Mouse (Mus musculus) liver, embryonic 11.5 days (tissue): ENCODE data around the gene Supt20. TPM values are rescaled to one million over a fixed set of nuclear protein-coding genes. Genes with fewer than 3 reads are reported as not detected.

Experiments
- ATAC-seq: fragments of 200-750 bp; cut with Nextera tagmentation; replicated peaks from 2 replicates; pipeline ENCODE4 v1.8.0; 2017; ENCODE audit warnings: moderate number of reproducible peaks, mild to moderate bottlenecking, moderate TSS enrichment, moderate library complexity; ENCODE audit not compliant: low FRiP score
- DNase-seq: peaks from one replicate; pipeline ENCODE4 v3.0.0-alpha.2; 2017; ENCODE audit warnings: low spot score
- H3K27ac ChIP-seq: fragments of 300-500 bp; sonication (generic); 2 replicates; pipeline ENCODE4 v1.5.1; 2014; ENCODE audit warnings: mild to moderate bottlenecking, low read depth, low read length, control low read depth
- H3K27me3 ChIP-seq: fragments of 300-500 bp; sonication (generic); replicated peaks from 2 replicates; pipeline ENCODE4 v1.6.1; 2014; ENCODE audit warnings: low read length, mixed read lengths; ENCODE audit not compliant: control insufficient read depth, insufficient read depth
- H3K36me3 ChIP-seq: fragments of 300-500 bp; sonication (generic); 2 replicates; pipeline ENCODE4 v1.6.1; 2014; ENCODE audit warnings: mild to moderate bottlenecking, low read length, moderate library complexity, mixed read lengths; ENCODE audit not compliant: control insufficient read depth, insufficient read depth
- H3K4me1 ChIP-seq: fragments of 300-500 bp; sonication (generic); replicated peaks from 2 replicates; pipeline ENCODE4 v1.6.1; 2014; ENCODE audit warnings: low read length, mixed read lengths; ENCODE audit not compliant: control insufficient read depth, insufficient read depth
- H3K4me2 ChIP-seq: fragments of 300-500 bp; sonication (generic); 2 replicates; pipeline ENCODE4 v1.6.1; 2014; ENCODE audit warnings: mild to moderate bottlenecking, control low read depth, moderate library complexity
- H3K4me3 ChIP-seq: fragments of 300-500 bp; sonication (generic); 2 replicates; pipeline ENCODE4 v1.5.1; 2014; ENCODE audit warnings: low read depth, low read length, control low read depth
- H3K9ac ChIP-seq: fragments of 300-500 bp; sonication (generic); 2 replicates; pipeline ENCODE4 v1.6.1; 2014; ENCODE audit warnings: low read depth, low read length, control low read depth
- H3K9me3 ChIP-seq: fragments of 300-500 bp; sonication (generic); 2 replicates; pipeline ENCODE4 v1.6.1; 2016; ENCODE audit warnings: low read length, inconsistent platforms, mixed read lengths; ENCODE audit not compliant: control insufficient read depth
- WGBS: fragments of 180-500 bp; shearing (Covaris S2); extraction: QIAGEN DNeasy Blood & Tissue Kit; methylation state at CpG from one replicate; pipeline ENCODE4 v1.1.7; 2014; 5-methylcytosine and 5-hydroxymethylcytosine counted together
- polyA plus RNA-seq: library from polyadenylated mRNA; unstranded; fragments of >200 nt; fragmentation: Nextera tagmentation; extraction: Ambion mirVana; gene quantifications from 2 replicates; pipeline ENCODE4 v1.2.1, GENCODE M21; 2014

The Supt20 gene
- 84.6 and 91.2 TPM in 2 replicates for polyA plus RNA-seq

DNA sequence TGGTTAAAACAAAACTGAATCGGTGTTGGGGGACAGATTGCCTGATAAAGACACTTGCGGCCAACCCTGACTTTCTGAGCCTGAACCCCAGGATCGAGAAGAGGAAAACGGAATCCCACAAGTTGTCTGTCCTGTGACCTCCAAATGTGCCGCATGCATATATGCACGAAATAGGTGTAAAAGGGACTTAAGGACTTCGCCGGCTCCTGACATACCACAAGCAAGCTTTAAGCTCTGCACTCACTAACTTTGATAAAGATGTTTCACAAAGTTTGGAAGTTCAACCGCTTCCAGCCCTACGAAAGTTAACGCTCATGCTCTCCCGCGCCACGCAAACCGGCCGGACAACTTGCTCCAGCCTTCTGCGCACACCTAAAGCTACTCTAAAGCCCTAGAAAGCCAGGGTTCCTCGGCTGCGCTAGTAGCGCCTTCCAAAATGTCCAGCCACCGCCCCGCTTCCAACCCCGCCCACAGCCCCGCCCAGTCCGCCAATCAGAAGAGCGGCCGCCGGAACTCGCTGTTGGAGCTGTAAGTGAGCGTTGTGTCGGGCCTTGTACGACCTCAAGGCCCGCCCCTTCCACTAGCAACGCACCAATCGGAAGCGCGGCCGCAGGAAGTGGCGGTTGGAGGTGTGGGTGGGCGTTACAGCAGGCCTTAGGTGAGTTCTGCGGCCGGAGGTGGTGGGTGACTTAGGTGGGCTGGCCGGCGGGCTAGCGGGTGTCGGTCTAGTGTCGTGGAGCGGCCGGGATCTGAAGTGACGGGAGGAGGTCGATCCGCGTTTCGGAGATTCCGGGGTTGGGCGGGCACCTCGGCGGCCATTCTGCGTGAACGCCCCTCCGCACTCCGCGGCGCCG lies at the start of gene Supt20:
Gene Supt20, plus strand, starts transcription at position 606 of the 854 bp plus-strand sequence.
- peak; percentile 86 for DNase-seq
- peak within 1 kb of the TSS; percentile 90 for H3K4me2 ChIP-seq
- 1% methylated on average over 65 of the region's 65 CpGs for WGBS
- 0 out of 2 replicates have a peak, but pooled peaks cover 2% of the 10 kb centered on the region for H3K4me1 ChIP-seq
- peak within 1 kb of the TSS; percentile 78 for H3K9ac ChIP-seq
- H3K27me3 ChIP-seq, result no peaks in the 10 kb centered on the region
- H3K9me3 ChIP-seq, result no peaks in the 10 kb centered on the region
- ATAC-seq, result peak; percentile 99
- peaks cover 8% of the 10 kb centered on the region; the same call in 1 of the 2 replicates for H3K36me3 ChIP-seq
- peak within 1 kb of the TSS; percentile 80 for H3K27ac ChIP-seq
- H3K4me3 ChIP-seq, result peak within 1 kb of the TSS; percentile 68

DNA sequence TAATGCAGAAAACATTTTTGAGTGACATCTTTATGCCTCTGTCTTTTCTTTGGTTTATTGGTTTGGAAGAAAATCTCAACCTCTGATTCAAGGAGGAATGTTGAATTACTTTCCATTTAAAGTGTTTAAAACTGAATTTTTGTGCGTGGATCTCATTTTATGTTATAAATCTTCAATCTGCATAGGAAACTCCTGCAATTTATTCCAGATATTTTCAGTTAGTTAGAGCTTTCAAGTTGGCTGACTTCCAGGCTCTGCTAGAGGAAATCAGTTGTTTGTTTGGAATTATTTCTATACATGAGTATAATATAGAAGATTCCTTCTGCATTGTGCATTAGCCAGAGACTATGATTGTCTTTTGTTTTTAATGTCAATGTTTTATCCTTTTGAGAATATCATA lies 49.8 kb upstream of the Supt20 start:
- no peaks in the 10 kb centered on the region for H3K36me3 ChIP-seq
- DNase-seq, result no peak
- no peaks in the 10 kb centered on the region for H3K9me3 ChIP-seq
- no peak for ATAC-seq
- H3K27ac ChIP-seq, result no peak overlapping the region
- no peak overlapping the region for H3K4me3 ChIP-seq
- H3K27me3 ChIP-seq, result no peaks in the 10 kb centered on the region
- H3K4me1 ChIP-seq, result no peaks in the 10 kb centered on the region
- WGBS, result 82% methylated on average over 1 of the region's 1 CpGs
- no peak overlapping the region for H3K9ac ChIP-seq
- H3K4me2 ChIP-seq, result no peak overlapping the region

DNA sequence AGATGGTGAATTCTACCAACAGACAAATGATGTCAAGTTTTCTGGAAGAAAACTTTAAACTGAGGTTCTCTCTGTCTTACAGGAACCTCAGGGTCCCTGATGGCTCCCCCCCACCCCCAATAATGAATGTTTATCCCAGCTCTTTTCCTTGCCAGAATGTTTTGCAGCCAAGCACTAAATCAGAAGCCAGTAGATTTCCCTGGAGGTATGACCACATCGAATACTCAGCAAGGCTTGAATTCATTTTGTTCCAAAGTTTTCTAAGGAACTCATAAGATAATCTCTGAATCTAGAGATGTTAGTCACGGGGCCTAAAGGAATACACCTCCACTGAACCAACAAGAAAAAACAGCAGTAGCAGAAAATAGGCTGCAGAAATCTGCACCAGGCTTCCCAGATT lies 45.0 kb upstream of the Supt20 start:
- Histone ChIP-seq H3K27ac (no peak overlapping the region), H3K36me3 (no peaks in the 10 kb centered on the region), H3K4me1 (no peaks in the 10 kb centered on the region), H3K4me2 (no peak overlapping the region), H3K4me3 (no peak overlapping the region), H3K27me3 (no peaks in the 10 kb centered on the region), H3K9ac (no peak overlapping the region), H3K9me3 (no peaks in the 10 kb centered on the region)
- no peak for ATAC-seq
- WGBS, result 74% methylated on average over 2 of the region's 2 CpGs
- no peak for DNase-seq

DNA sequence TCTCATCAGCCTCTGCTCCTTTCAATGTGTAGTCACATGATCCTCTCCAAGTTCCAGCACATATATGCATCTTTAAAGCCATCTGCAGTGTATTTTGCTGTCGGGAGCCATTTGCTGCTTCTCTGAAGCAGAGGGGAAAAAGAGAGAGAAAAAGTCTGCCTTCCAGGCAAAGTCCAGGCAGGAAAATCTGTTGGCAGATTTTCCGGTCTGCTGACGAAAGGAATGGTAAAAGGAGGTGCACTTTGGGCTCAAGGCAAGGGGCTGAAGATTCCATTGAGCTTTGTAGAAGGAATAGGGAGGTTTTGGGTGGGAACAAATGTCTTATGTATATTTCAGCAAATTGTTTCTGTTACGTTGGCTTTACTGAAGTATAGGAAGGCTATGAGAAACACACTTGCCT lies 41.0 kb upstream of the Supt20 start:
- H3K4me3 ChIP-seq, result no peak overlapping the region
- H3K27ac ChIP-seq, result no peak overlapping the region
- no peak overlapping the region for H3K9ac ChIP-seq
- DNase-seq (no peak), ATAC-seq (no peak)
- no peaks in the 10 kb centered on the region for H3K9me3 ChIP-seq
- WGBS, result 80% methylated on average over 4 of the region's 4 CpGs
- H3K4me2 ChIP-seq, result no peak overlapping the region
- no peaks in the 10 kb centered on the region for H3K4me1 ChIP-seq
- no peaks in the 10 kb centered on the region for H3K36me3 ChIP-seq
- no peaks in the 10 kb centered on the region for H3K27me3 ChIP-seq

DNA sequence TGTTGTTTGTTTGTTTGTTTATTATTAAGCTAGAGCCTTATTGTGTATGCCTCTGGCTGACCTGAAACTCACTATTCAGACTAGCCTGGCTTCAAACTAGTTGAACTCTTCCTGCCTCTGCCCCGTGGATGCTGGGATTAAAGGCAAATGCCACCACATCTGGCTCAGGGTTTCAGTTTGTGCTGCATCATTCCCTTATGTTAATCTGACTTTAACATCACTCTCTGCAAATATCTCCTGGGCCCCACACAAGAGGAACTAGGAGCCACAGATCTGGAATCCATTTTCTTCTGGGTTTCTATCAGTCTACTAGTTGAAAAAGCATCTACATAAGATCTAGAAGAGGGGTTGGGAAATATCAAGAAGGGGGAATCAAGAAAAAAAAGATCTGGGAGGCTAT lies 38.4 kb upstream of the Supt20 start:
- Histone ChIP-seq H3K27me3 (no peaks in the 10 kb centered on the region), H3K9me3 (no peaks in the 10 kb centered on the region), H3K4me3 (no peak overlapping the region), H3K4me2 (no peak overlapping the region), H3K4me1 (no peaks in the 10 kb centered on the region), H3K27ac (no peak overlapping the region), H3K9ac (no peak overlapping the region), H3K36me3 (no peaks in the 10 kb centered on the region)
- 55% methylated on average over 1 of the region's 1 CpGs for WGBS
- DNase-seq, result no peak
- no peak for ATAC-seq

DNA sequence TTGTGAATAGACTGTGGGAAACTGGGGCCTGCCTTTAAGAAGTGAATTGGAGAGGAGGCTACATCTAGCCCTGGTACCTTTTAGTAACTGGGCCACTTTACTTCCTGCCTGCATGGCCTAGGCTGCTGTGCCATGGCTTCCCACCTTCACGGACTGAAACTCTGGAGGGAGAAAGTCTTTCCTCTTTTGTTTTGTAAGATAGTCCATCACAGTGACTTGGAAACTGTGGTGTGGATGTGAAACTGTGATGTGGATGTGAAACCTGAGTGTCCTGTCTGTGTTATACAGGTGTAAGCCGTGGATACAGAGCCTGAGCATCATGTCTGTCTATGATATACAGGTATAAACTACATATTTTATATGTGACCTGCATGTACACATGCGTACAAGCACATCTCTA lies 35.5 kb upstream of the Supt20 start:
- H3K9me3 ChIP-seq, result no peaks in the 10 kb centered on the region
- ATAC-seq (no peak), DNase-seq (no peak)
- no peak overlapping the region for H3K4me2 ChIP-seq
- H3K27ac ChIP-seq, result no peak overlapping the region
- WGBS, result 80% methylated on average over 3 of the region's 3 CpGs
- H3K4me3 ChIP-seq, result no peak overlapping the region
- H3K4me1 ChIP-seq, result no peaks in the 10 kb centered on the region
- H3K9ac ChIP-seq, result no peak overlapping the region
- H3K36me3 ChIP-seq, result no peaks in the 10 kb centered on the region
- no peaks in the 10 kb centered on the region for H3K27me3 ChIP-seq

DNA sequence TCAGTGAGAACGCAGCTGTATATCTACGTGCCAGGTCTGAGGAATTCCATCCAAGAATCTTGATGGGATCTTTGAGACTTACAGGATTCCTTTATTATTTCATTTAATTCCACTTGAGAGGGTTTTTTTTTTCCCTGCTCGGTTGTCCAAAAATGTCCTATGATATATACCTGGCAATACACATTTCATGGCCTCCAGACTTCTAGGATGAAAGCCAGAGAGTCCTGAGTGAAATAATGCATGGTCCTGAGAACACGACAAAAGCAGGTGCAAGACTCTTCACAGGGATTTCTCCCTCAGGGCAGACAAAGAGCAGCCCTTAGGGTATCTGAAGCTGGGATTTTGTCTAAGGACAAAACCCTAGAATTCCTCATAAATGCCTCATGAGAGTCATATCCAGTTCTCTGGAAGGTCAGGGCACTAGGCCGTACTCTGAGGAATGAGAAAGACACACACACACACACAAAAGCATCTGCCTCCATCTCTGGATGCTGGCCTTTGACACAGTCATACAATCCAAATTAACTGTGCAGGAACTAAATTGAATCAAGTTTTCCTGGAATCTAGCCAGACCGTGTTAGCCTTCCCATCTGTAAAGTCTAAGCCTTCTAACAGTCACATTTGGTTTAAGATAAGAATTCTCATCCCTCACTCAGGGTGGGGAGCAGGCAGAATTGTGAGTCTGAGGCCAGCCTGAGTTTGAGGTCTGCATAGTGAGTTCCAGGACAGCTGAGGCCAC lies 34.5 kb upstream of the Supt20 start:
- no peak overlapping the region for H3K9ac ChIP-seq
- no peak overlapping the region for H3K27ac ChIP-seq
- H3K4me3 ChIP-seq, result no peak overlapping the region
- H3K27me3 ChIP-seq, result no peaks in the 10 kb centered on the region
- ATAC-seq, result no peak
- H3K9me3 ChIP-seq, result no peaks in the 10 kb centered on the region
- 74% methylated on average over 6 of the region's 6 CpGs for WGBS
- no peaks in the 10 kb centered on the region for H3K36me3 ChIP-seq
- no peak overlapping the region for H3K4me2 ChIP-seq
- H3K4me1 ChIP-seq, result no peaks in the 10 kb centered on the region
- DNase-seq, result no peak

DNA sequence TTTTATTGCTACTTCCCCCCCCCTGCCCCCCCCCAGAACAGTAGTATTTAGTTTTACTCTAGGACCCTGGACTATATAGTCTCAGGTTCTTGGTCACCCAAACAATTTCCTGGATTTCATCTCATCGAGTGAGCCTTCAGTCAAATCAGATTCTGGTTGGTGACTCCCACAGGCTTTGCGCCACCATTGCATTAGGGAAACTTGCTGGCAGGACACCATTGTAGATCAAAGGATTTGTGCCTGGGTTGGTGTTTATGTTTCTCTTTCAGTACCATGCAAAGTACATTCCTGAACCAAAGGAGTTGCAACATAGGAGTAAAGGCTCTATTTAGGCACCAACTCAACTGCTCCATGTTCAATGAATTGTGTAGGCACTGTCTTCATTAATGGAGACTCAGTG lies 32.9 kb upstream of the Supt20 start:
- Histone ChIP-seq H3K9me3 (no peaks in the 10 kb centered on the region), H3K27ac (no peak overlapping the region), H3K36me3 (no peaks in the 10 kb centered on the region), H3K9ac (no peak overlapping the region), H3K4me3 (no peak overlapping the region), H3K27me3 (no peaks in the 10 kb centered on the region), H3K4me1 (no peaks in the 10 kb centered on the region), H3K4me2 (no peak overlapping the region)
- WGBS, result 85% methylated on average over 2 of the region's 2 CpGs
- DNase-seq (no peak), ATAC-seq (no peak)
